Mouse (Mus musculus): Measurements from ENCODE around the gene Coq8b.

DNA sequence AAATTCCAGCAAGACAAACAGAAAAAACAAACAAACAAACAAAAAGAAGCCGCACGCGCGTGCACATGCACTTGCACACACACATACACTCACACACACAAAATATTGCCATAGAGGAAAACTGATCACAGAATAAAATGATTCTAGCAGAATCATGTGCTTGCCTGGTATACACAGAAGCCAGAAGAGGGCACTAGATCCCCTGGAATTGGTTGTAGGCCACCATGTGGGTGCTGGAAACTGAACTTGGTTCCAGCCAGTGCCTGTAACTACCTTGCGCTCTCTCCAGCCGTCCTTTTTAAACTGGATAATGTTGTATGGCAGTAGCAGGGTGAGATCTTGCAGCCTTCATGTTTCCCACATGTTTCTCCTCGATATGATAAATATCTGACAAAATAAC lies 55.9 kb downstream of the Coq8b start:
- no peak for TF ChIP-seq HCFC1 (IDR thresholded peaks at IDR 0.05; ENCODE audit: borderline replicate concordance, insufficient read depth, low read length)
- TF ChIP-seq CHD2 (IDR thresholded peaks at IDR 0.05; ENCODE audit: low read depth, low read length), result no peak
- 0 out of 2 replicates have a peak, but pooled peaks have one; percentile 50 for TF ChIP-seq ZC3H11A (IDR thresholded peaks at IDR 0.05; ENCODE audit: borderline replicate concordance, low read depth, low read length)

Measured in ES-E14 (cell line).